Mouse (Mus musculus) right cerebral cortex, postnatal 4 days (tissue): ENCODE results near the gene Usmg5.

Experiments used
- DNase-seq: peaks from one replicate; pipeline ENCODE4 v3.0.0-alpha.2; 2022

Gene Usmg5

DNA sequence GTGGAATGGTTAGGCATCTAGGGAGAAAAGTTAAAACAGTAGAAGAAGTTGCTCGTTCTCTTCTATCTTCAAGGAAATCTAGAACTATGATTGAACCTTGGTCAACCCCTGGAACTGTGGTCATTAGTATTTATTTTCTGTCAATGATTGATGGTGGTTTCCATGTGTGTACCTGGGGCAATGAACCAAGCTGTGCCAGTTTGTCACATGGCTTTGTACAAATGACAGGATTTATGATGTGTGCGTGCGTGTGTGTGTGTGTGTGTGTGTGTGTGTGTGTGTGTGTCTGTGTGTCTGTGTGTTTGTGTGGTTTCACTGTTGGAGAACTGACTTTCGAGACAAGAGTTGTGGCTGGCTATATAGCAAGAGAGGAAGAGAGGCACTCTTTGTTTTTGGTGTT lies 37.0 kb downstream of the Usmg5 start:
- no peak for DNase-seq

- DNase-seq, result no peak
Measured at GRCm38 (mm10) chr19:47052927-47053326, 37.5 kb downstream of the Usmg5 start.

DNA sequence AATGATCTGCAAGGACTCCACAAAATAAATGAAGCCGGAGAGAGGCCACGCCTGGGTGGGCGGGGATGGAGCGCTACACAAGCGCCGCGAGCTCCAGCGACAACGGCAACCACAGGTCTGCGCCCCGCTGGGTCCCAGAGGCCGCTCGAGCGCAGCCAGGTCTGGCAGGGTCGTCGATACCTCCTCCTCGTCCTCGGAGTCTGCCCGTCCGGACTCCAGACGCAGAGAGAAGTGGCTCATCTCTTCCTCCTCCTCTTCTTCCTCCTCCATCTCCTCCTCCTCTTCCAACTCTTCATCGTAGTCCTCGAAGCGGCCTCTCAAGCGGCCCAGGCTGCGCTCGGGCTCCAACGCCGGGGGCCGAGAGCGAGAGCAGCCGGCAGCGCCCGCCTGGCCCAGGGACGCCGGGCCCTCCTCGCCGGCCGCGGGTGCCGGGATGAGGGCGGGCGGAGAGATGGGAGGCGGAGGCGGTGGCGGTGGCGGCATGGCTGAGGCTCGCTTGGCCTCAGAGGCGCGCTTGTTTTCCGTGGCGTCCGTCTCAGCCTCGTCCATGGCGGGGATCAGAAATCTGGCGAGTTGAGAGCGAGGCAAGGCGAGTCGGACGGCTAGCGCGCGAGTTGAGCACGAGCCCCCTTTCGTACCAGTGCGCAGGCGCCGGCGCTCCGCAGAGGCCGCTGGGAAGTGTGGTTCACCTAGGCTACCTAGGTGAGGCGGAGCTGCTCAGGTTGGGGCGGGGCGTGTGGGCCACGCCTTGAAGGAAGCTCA lies 40.0 kb downstream of the Usmg5 start, which contains the start of gene Pcgf6:
Gene Pcgf6 (minus strand): TSS at position 636 of the 762 bp plus-strand sequence.
- DNase-seq, result peak; percentile 79

DNA sequence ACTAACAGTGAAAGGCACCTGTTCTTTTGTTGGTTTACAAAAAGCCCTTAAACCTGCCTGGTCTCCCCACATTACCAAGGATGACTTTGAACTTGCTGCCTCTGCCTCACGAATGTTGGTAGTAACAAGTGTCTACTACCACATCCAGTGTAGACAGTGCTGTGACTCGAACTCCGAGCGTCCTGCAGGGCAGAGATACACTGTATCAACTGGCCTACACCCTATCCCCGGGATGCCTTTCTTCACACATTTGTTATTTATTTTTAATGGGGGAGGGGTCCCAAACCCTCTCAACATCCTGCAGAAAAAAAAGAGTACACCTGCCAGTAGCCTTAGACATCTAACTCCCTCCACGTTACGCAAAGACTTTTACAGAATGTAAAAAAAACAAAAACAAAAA lies 40.6 kb downstream of the Usmg5 start:
- no peak for DNase-seq

DNA sequence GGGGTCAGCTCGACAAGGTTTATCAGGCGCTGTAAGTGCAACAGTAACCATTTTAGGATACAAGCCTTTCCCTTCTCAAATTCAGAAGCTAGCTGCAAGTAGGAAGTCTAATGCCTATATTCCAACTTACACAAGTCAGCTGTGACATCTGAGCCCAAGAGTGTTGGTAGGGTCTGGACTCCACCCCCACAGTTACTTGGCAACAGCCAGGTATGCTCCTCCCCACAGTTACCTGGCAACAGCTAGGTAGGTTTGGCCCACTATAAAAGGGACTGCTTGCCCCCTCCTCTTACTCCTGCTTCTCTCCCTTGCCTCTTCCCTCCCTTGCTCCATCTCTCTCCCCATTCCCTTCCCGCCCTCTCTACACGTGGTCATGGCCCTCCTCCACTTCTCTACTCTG lies 41.4 kb downstream of the Usmg5 start:
- no peak for DNase-seq

DNA sequence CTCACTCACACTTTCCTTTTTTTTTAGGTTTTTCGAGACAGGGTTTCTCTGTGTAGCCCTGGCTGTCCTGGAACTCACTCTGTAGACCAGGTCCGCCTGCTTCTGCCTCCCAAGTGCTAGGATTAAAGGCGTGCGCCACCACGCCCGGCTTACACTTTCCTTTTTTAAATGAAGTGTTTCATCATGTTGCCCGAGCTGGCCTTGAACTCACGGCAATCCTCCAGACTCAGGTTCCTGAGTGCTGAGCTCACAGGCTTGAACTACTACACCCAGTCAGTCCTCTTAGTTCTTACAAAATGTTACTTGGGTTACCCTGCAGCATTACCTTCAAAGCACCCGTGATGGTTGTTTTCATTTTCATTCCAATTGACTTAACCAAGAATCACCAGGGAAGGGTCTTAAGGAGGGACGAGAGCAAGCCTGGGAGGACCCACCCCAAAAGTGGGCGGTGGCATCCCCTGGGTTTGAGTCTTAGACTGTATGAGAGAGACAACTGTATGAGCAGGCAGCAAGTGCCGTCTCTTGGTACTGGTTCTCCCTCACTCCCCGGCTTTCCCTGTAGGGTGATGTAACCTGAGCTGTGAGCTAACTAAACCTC lies 43.1 kb downstream of the Usmg5 start:
- DNase-seq, result no peak

GRCm38 (mm10) chr19:47046343-47046742 lies 44.1 kb downstream of the Usmg5 start:
- DNase-seq, result no peak

DNA sequence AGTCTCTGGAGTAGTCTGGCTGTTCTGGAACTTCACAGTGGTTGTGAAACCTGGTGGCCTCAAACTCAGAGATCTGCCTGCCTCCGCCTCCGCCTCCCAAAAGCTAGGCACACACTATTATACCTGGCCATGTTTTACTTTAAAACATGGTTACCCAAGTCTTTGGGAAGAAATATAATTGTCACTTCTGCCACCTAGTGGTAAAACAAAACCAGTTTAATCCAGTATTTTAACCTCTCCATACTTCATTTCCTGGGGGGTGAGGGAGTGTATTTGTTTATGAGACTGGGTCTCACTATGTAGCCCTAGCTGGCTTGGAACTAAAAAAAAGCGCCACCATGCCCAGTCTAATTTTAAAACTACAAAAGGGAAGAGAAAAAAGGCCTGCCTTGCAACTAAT lies 46.8 kb downstream of the Usmg5 start:
- DNase-seq, result no peak

GRCm38 (mm10) chr19:47040720-47041473 lies 49.5 kb downstream of the Usmg5 start:
- DNase-seq, result no peak

DNA sequence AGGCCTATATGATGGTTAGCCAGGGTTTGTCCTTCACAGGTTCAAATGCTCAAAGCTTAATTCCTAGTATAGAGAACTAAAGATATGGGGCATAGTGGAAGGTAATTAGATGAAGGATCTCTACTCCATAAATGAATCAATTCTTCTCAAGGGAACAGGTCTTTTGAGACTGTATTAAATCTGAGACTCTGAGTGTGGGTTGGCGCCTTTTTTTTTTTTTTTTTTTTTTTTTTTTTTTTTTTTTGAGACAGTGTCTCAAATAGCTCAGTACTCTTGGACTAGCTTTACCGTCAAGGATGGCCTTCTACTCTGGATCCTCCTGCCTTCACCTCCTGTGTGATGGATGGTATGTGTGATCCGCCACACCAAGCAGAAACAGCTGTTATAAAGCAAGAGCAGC lies 53.9 kb downstream of the Usmg5 start:
- DNase-seq, result no peak

- no peak for DNase-seq
Measured at GRCm38 (mm10) chr19:47034916-47035315, 55.5 kb downstream of the Usmg5 start.
